Mouse (Mus musculus): Measurements from ENCODE around the gene Gm49325. TPM values are rescaled to one million over a fixed set of nuclear protein-coding genes. Genes with fewer than 3 reads are reported as not detected.

The Gm49325 gene
- total RNA-seq (2015; ENCODE audit: low replicate concordance) = not detected in 2 replicates
- total RNA-seq (2017; ENCODE audit: low replicate concordance) = not detected in 2 replicates

GRCm38 (mm10) chr10:77605908-77606826 lies at the start of gene Gm49325, which contains the start of gene Sumo3:
Gene Gm49325, plus strand, starts transcription at chr10:77606197.
Gene Sumo3, plus strand, starts transcription at chr10:77606097.
- ATAC-seq (replicated peaks; ENCODE audit: low FRiP score, poor library complexity, severe bottlenecking) = peak; percentile 89

DNA sequence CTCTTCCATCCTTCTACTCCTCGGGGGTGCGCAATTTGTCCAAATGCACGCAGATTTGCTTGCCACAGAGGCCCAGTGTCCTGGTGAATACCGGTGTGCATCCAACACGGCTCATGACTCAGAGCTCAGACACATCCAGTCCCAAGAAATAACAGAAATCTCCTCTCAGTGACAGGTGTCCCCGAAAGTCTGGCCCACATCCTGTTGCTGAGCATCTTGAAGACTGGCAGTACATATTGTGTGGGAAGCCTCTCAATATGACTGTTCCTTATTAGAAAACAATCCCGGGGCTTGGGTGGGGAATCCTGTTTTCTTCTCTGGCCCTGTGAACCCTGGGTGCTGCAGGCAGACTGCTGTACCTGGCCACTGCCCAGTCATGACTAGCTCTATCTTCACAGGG lies 49.4 kb upstream of the Gm49325 start:
- ATAC-seq (replicated peaks; ENCODE audit: low FRiP score, poor library complexity, severe bottlenecking) = no peak

- ATAC-seq (replicated peaks; ENCODE audit: low FRiP score, poor library complexity, severe bottlenecking) = no peak
Measured at GRCm38 (mm10) chr10:77557641-77558040, 48.4 kb upstream of the Gm49325 start.

DNA sequence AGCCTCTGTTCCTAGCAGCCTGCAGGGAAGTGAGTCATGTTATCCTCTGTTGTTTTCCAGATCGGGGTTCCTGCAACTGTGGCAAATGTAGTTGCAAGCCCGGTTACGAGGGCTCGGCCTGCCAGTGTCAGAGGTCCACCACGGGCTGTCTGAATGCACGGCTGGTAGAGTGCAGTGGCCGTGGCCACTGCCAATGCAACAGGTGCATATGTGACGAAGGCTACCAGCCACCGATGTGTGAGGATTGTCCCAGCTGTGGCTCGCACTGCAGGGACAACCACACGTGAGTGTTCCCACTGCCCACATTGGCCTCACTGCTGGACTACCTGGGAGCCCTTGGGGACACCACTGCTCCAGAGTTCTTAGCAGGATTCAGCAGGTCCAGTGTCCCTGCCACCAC lies 45.9 kb upstream of the Gm49325 start:
- no peak for ATAC-seq (replicated peaks; ENCODE audit: low FRiP score, poor library complexity, severe bottlenecking)

DNA sequence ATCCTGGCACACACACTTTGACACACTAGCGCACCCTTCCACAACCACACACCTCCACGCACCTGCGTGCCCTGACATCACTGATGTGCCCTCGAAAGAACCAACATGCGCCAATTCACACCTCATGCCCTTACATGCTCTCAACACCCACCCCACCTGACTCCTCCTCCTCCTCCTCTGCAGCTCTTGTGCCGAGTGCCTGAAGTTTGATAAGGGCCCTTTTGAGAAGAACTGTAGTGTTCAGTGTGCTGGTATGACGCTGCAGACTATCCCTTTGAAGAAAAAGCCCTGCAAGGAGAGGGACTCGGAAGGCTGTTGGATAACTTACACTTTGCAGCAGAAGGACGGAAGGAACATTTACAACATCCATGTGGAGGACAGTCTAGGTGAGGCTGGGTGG lies 45.2 kb upstream of the Gm49325 start:
- ATAC-seq (replicated peaks; ENCODE audit: low FRiP score, poor library complexity, severe bottlenecking) = no peak

DNA sequence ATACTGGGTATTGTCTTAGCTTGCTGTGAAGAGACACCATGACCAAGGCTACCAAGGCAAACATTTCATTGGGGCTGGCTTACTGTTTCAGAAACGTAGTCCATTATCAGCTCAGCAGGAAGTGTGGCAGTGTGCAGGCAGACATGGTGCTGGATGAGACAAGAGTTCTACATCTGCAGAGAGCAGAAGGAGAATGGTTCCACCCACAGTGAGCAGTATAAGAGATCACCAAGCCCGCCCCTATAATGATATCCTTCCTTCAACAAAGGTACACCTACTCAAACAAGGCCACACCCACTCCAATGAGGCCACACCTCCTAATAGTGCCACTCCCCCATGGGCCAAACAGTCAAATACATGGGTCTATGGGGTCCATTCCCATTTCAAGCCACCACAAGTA lies 44.5 kb upstream of the Gm49325 start:
- ATAC-seq (replicated peaks; ENCODE audit: low FRiP score, poor library complexity, severe bottlenecking) = no peak

DNA sequence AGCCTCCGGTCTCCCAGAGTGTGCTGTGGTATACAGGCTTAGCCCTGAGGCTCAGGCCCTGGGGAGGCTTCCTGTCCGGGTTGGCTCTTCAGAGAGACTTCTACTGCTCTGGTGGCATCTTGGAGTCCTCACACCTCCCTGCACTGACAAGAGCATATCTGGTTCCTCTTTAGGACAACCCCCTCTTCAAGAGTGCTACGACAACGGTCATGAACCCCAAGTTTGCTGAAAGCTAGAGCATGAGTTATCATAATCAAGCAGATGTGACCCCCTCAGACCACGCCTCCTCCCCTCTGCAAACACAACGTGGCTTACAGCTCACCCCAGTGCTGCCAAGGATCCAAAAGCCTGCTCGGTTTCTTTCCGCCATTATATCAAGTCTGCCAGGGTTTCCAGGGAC lies 41.0 kb upstream of the Gm49325 start:
- ATAC-seq (replicated peaks; ENCODE audit: low FRiP score, poor library complexity, severe bottlenecking) = no peak

DNA sequence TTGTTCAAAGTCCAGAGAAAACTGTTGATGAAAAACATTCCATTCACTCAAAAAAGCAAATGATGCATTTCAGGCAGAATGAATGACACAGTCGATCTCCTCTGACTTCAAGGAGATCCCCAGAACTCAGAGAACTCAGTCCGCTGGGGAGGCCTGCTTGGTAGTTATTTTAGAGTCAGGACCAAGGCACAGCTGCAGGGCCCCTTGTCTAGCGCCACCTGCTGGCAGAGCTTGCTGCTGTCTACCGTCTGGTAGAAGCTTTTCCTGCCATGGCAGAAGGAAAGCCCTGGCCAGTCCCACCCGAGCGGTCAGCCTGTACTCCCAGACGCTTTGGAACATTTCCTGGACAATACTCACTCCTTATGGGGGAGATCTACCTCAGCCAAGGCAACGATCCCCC lies 39.3 kb upstream of the Gm49325 start:
- ATAC-seq (replicated peaks; ENCODE audit: low FRiP score, poor library complexity, severe bottlenecking) = peak; percentile 79

- ATAC-seq (replicated peaks; ENCODE audit: low FRiP score, poor library complexity, severe bottlenecking) = no peak
Measured at GRCm38 (mm10) chr10:77569481-77569880, 36.5 kb upstream of the Gm49325 start.

- ATAC-seq (replicated peaks; ENCODE audit: low FRiP score, poor library complexity, severe bottlenecking) = no peak
Measured at GRCm38 (mm10) chr10:77569973-77570658, 35.9 kb upstream of the Gm49325 start.

- ATAC-seq (replicated peaks; ENCODE audit: low FRiP score, poor library complexity, severe bottlenecking) = no peak
Measured at GRCm38 (mm10) chr10:77572225-77572624, 33.8 kb upstream of the Gm49325 start.

DNA sequence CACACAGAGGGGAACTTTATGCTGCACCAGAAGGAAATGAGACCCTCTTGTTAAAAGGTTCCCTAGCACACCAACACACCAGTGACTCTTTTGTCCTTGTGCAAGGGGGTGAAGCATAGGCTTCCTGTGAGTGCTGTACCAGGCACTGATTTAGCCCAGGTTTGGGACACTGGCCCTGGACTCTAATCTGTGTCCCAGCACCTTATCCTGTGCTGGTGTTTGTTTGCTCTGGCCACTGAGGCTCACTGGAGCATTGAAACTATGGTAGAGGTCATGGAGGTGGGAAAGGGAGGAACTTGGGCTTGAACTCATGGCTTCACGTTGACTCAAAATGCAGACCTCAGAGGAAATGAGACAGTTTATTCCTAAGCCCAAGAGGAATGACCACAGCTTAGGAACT lies 32.8 kb upstream of the Gm49325 start:
- ATAC-seq (replicated peaks; ENCODE audit: low FRiP score, poor library complexity, severe bottlenecking) = no peak

GRCm38 (mm10) chr10:77580027-77580920 lies 25.7 kb upstream of the Gm49325 start:
- no peak for ATAC-seq (replicated peaks; ENCODE audit: low FRiP score, poor library complexity, severe bottlenecking)

DNA sequence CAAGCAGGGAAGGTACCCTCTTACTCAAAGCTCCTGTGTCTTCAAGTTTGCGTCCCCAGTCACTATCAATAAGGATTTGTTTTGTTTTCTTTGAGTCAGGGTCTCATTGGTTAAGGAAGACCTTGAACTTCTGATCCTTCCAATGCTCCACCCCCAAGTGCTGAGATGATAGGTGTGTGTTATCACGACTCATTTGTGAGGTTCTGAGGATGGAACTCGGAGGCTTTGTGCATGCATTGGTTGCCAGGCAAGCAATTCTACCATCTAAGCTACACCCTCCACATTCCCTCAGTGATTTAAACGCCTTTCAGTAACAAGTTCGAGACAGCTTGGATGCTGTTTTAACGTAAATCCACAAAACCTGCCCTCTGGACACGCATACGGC lies 25.0 kb upstream of the Gm49325 start:
- ATAC-seq (replicated peaks; ENCODE audit: low FRiP score, poor library complexity, severe bottlenecking) = no peak; the same call in 1 of the 2 replicates

GRCm38 (mm10) chr10:77581408-77582284 lies 24.4 kb upstream of the Gm49325 start, which contains the start of gene Pttg1ip:
Gene Pttg1ip, plus strand, starts transcription at chr10:77581720.
- peak; percentile 93 for ATAC-seq (replicated peaks; ENCODE audit: low FRiP score, poor library complexity, severe bottlenecking)

DNA sequence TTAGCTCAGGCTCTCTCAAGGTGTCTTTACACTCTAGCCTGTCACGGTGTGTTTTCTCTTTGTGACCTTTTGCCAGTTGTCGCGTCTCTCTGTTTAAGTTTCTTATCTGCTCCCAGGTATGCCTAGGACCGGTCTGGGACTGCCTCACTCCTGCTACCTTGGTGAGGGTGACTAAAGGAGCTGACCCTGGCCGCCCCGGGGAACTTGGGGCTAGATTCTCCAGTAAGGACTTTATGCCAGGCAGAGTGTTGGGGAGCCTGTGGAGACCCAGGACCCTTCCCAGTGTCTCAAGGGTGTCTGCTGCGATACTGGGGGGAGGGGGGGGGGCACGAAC lies 23.7 kb upstream of the Gm49325 start:
- peak; percentile 14 for ATAC-seq (replicated peaks; ENCODE audit: low FRiP score, poor library complexity, severe bottlenecking)

DNA sequence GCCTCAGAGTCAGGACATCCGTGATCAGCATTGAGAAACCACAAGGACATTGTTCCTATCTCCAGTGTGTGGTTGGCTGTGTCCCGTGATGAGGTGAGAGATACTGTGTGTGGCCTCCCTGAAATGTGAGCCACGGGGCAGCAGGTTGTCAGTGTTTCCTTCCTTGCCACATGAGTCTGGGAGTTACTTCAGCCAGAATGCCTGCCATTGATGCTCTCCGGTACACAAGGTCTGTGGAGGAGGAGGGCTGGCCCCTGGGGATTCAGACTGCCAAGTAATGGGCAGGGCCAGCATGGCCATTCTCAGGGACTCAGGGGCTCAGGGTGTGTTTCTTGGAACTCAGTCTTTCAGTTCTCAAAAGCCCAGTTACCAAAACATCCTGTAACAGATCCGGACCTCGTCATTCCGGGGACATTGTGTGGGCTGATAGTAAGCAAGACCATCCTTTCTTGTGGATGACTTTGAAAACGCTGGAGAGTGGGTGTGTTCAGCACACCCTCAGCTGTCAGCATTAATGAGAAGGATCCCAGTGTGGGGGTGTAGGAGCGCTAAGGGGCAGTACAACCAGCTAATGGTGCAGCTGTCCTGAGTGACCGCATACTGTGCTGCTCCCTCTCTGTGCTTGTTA lies 22.1 kb upstream of the Gm49325 start:
- no peak for ATAC-seq (replicated peaks; ENCODE audit: low FRiP score, poor library complexity, severe bottlenecking)

DNA sequence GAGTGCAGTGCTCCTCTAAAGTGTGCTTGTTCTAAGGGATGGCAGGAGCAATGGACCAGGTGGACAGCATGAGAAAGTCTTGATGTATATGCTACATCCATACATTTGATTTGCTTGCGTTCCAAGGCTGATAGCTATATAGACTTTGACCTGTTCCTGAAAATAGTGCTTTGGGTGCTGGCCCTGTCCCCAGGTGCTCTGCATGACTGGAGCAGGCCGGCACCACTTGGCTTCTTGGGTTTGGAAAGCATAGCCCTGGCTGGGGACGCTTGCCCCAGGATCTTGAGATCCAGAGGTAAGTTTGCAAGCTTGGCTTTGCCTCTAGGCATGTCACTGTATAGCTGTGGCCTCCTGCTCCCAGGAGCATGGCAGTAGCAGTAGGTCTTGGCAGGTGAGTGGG lies 19.4 kb upstream of the Gm49325 start:
- no peak for ATAC-seq (replicated peaks; ENCODE audit: low FRiP score, poor library complexity, severe bottlenecking)

Data from erythroid progenitor cell, adult 5-6 weeks (primary cell).